Mouse (Mus musculus): ENCODE measurements at regions not wholly inside any gene's neighbourhood (a gene's known extent, or its start where the extent isn't known, plus 50 kb on each side); places are given as distances from the start of the nearest gene placed in this dataset.

DNA sequence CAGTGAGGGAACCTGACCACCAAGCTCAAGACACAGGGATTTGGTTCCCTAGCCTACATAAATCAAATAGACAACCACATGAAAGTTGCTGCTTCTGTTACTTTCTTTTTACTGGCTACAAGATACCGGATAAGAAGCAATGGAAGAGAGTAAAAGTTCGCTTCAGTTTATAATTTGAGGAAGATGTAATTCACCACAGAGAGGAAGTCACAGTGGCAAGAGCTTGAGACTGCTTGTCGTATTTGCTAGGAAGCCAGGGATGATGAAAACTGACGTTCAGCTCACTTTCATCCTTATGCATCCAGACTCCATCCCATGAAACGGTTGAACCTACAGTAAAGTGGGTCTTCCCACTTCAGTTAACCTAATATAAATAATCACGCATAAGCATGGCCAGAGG is 102.1 kb upstream of the Slc4a7 start:
- TF ChIP-seq CTCF (IDR thresholded peaks at IDR 0.05; ENCODE audit: borderline replicate concordance, insufficient read depth, low read depth, low read length) (no peak), POLR2A (IDR thresholded peaks at IDR 0.05; ENCODE audit: borderline replicate concordance, insufficient read depth, low read length) (no peak)
